8 mouse cellular contexts compared by ENCODE assay signal in genomic region chr15:89146537-89146936, GRCm38 (mm10). TPM values are rescaled to one million over a fixed set of nuclear protein-coding genes. Genes with fewer than 3 reads are reported as not detected.
DNase-seq lines count a peak whose midpoint lies in the region; ATAC-seq and TF ChIP-seq lines count a peak whose summit lies in the region.

No protein-coding gene starts in this region.

- 2% methylated on average over 27 of the region's 27 CpGs for WGBS in forebrain, embryonic 15.5 days
- WGBS in intestine, postnatal 0 days: 1% methylated on average over 27 of the region's 27 CpGs

- H3K36me3 ChIP-seq in forebrain, embryonic 15.5 days: peaks cover 6% of the 10 kb centered on the region; the same call in 1 of the 2 replicates
- H3K36me3 ChIP-seq in intestine, postnatal 0 days (ENCODE audit: control insufficient read depth, insufficient read depth): no peaks in the 10 kb centered on the region

- no peaks in the 10 kb centered on the region for H3K27me3 ChIP-seq in forebrain, embryonic 15.5 days
- H3K27me3 ChIP-seq in intestine, postnatal 0 days (replicated peaks; ENCODE audit: control insufficient read depth, insufficient read depth, low read length): peaks cover 61% of the 10 kb centered on the region

- H3K4me1 ChIP-seq in forebrain, embryonic 15.5 days: peaks cover 39% of the 10 kb centered on the region
- H3K4me1 ChIP-seq in intestine, postnatal 0 days (replicated peaks; ENCODE audit: control insufficient read depth, insufficient read depth, low read length): peaks cover 3% of the 10 kb centered on the region; the same call in 1 of the 2 replicates

- peak overlapping the region; percentile 56 for H3K9ac ChIP-seq in forebrain, embryonic 15.5 days (replicated peaks)
- H3K9ac ChIP-seq in intestine, postnatal 0 days (ENCODE audit: low read depth, low read length): no peak overlapping the region

- H3K9me3 ChIP-seq in forebrain, embryonic 15.5 days: no peaks in the 10 kb centered on the region
- no peaks in the 10 kb centered on the region for H3K9me3 ChIP-seq in intestine, postnatal 0 days (ENCODE audit: control insufficient read depth)

- H3K4me2 ChIP-seq in forebrain, embryonic 15.5 days (replicated peaks): peak overlapping the region; percentile 84
- peak overlapping the region; percentile 58 for H3K4me2 ChIP-seq in intestine, postnatal 0 days (replicated peaks; ENCODE audit: low read depth)

- peak overlapping the region; percentile 78 for H3K4me3 ChIP-seq in forebrain, embryonic 15.5 days
- peak overlapping the region; percentile 28 for H3K4me3 ChIP-seq in intestine, postnatal 0 days (ENCODE audit: low read depth, low read length)

- peak; percentile 46 for ATAC-seq in forebrain, embryonic 15.5 days (replicated peaks)
- no peak for ATAC-seq in intestine, postnatal 0 days

- no peak for TF ChIP-seq CTCF in intestine, postnatal 0 days (IDR thresholded peaks at IDR 0.05; ENCODE audit: low read depth)

- DNase-seq in adrenal gland, postnatal 14 days: peak; percentile 65
- no peak for DNase-seq in adrenal gland, adult 8-10 months
- DNase-seq in cerebellum, adult 11 months: peak; percentile 82
- DNase-seq in liver: peak; percentile 56
- peak; percentile 40 for DNase-seq in neural tube, embryonic 10.5 days (ENCODE audit: extremely low spot score, low spot score)
- peak; percentile 31 to 48 for DNase-seq in thymus, postnatal 10 days (ENCODE audit: low spot score in 2 of 2)

- peak overlapping the region; percentile 75 for H3K27ac ChIP-seq in forebrain, embryonic 15.5 days (replicated peaks)
- no peak overlapping the region for H3K27ac ChIP-seq in intestine, postnatal 0 days (ENCODE audit: low read depth, low read length)

RNA-seq across cellular contexts. Expression of gene Mapk11, which starts 2.9 kb away (rescaled TPM):
- total RNA-seq in adrenal gland, postnatal 14 days (2021): 5.3 and 6.4 TPM in 2 replicates
- 1 to 10 TPM; 4.6 to 7.7 (median 6.3) TPM for total RNA-seq in adrenal gland, adult 8-10 months (2022)
- 42.8 and 42.9 TPM in 2 replicates for polyA plus RNA-seq in forebrain, embryonic 15.5 days (2015; fragmentation: Nextera tagmentation; extraction: Ambion mirVana)
- polyA plus RNA-seq in intestine, postnatal 0 days (2015; fragmentation: Nextera tagmentation; extraction: Ambion mirVana): 1.6 and 1.9 TPM in 2 replicates

RNA-seq across cellular contexts. Expression of gene Mapk12, which starts 6.0 kb away (rescaled TPM):
- total RNA-seq in adrenal gland, postnatal 14 days (2021): 8.6 and 9.6 TPM in 2 replicates
- 10 to 100 TPM; 10.5 to 22.7 (median 14.3) TPM for total RNA-seq in adrenal gland, adult 8-10 months (2022)
- 5.5 and 5.8 TPM in 2 replicates for polyA plus RNA-seq in forebrain, embryonic 15.5 days (2015; fragmentation: Nextera tagmentation; extraction: Ambion mirVana)
- polyA plus RNA-seq in intestine, postnatal 0 days (2015; fragmentation: Nextera tagmentation; extraction: Ambion mirVana): 2.3 and 2.7 TPM in 2 replicates

RNA-seq across cellular contexts. Expression of gene Hdac10, which starts 18.0 kb away (rescaled TPM):
- 11.9 and 13.2 TPM in 2 replicates for total RNA-seq in adrenal gland, postnatal 14 days (2021)
- 10 to 100 TPM; 13.2 to 23.1 (median 18.0) TPM for total RNA-seq in adrenal gland, adult 8-10 months (2022)
- polyA plus RNA-seq in forebrain, embryonic 15.5 days (2015; fragmentation: Nextera tagmentation; extraction: Ambion mirVana): 31.5 and 38.6 TPM in 2 replicates
- 7.6 and 8.6 TPM in 2 replicates for polyA plus RNA-seq in intestine, postnatal 0 days (2015; fragmentation: Nextera tagmentation; extraction: Ambion mirVana)

RNA-seq across cellular contexts. Expression of gene Tubgcp6, which starts 23.6 kb away (rescaled TPM):
- 13.3 and 15.7 TPM in 2 replicates for total RNA-seq in adrenal gland, postnatal 14 days (2021)
- 10 to 100 TPM; 16.0 to 24.6 (median 20.3) TPM for total RNA-seq in adrenal gland, adult 8-10 months (2022)
- 17.5 and 17.7 TPM in 2 replicates for polyA plus RNA-seq in forebrain, embryonic 15.5 days (2015; fragmentation: Nextera tagmentation; extraction: Ambion mirVana)
- 3.6 and 4.2 TPM in 2 replicates for polyA plus RNA-seq in intestine, postnatal 0 days (2015; fragmentation: Nextera tagmentation; extraction: Ambion mirVana)

RNA-seq across cellular contexts. Expression of gene Plxnb2, which starts 34.1 kb away (rescaled TPM):
- 83.2 and 110 TPM in 2 replicates for total RNA-seq in adrenal gland, postnatal 14 days (2021)
- 100 to 1,000 TPM; 153 to 177 (median 157) TPM for total RNA-seq in adrenal gland, adult 8-10 months (2022)
- 113 and 118 TPM in 2 replicates for polyA plus RNA-seq in forebrain, embryonic 15.5 days (2015; fragmentation: Nextera tagmentation; extraction: Ambion mirVana)
- polyA plus RNA-seq in intestine, postnatal 0 days (2015; fragmentation: Nextera tagmentation; extraction: Ambion mirVana): 71.5 and 74.0 TPM in 2 replicates
